Mouse (Mus musculus) CH12F3 (cell line): ENCODE measurements around the gene 1700029P11Rik.

ENCODE experiments used
- in situ Hi-C: fragments of 300-500 bp; cut with MboI; formaldehyde crosslinking; loops from 2 replicates; pipeline ENCODE4 v1.14.3; 2020; ENCODE audit warnings: low sequenced_read_pairs

The 1700029P11Rik gene

GRCm38 (mm10) chr15:82004257-82004656 lies 23.9 kb downstream of the 1700029P11Rik start:
- in situ Hi-C loops: no loop called here

DNA sequence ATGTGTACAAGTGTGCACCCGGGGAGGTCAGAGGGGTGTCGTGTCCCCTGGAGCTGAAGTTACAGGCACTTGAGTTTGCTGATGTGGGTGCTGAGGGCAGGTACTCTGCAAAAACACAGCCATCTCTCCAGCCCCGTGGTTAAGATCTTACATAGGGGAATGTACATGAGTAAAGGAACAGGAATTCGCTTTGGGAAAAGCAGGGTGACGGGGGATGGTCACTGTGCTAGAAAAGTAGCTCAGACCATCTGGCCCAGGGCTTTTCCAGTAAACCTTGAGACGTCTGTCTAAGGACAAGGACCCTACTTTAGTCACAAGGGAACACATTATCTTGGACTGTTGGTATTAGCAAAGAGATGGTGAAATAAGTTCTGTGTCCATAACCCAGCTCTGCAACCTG lies 31.6 kb downstream of the 1700029P11Rik start:
- in situ Hi-C loops: no loop called here

- in situ Hi-C loops: no loop called here
Observed at GRCm38 (mm10) chr15:82014745-82015391, 34.5 kb downstream of the 1700029P11Rik start.

DNA sequence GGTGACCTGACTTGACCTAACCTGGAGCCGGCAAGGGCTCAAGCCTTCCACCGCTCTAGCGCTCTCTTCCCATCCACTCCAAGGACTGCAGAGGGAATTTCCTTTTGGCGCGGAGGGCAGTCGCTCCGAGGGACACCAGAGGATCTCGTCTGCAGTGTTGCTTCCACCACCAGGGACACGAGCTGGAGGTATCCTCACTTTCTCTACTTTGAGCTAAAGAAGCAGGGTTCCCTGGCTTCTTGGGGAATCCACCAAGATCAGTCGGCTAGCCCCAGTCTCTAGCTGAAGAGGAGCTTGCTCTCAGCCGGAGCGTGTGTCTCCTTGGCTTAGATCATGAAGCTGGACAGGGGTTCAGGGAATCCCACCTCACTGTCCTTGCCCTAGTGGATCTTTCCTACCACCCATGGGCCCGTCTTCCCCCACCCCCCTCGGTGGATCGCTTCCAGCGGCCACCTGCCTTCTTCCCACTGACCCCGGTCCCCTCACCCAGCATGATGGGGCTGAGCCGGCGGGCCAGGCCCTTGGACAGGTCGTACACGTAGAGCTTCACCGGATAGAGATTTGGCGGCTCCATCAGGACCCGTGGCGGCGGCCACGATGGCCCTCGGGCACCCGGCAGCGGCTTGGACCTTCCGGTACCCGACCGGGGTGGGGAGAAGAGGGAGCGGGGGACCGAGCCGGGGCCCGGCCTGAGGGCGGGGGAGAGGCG lies 35.2 kb downstream of the 1700029P11Rik start:
- in situ Hi-C loops: no loop called here

GRCm38 (mm10) chr15:82016101-82016808 lies 35.9 kb downstream of the 1700029P11Rik start:
- in situ Hi-C loops: no loop called here

GRCm38 (mm10) chr15:82016830-82017229 lies 36.5 kb downstream of the 1700029P11Rik start:
- in situ Hi-C loops: no loop called here

GRCm38 (mm10) chr15:82017461-82017860 lies 37.1 kb downstream of the 1700029P11Rik start:
- in situ Hi-C loops: no loop called here

GRCm38 (mm10) chr15:82019288-82019687 lies 38.9 kb downstream of the 1700029P11Rik start:
- in situ Hi-C loops: no loop called here

GRCm38 (mm10) chr15:82022535-82023088 lies 42.3 kb downstream of the 1700029P11Rik start:
- in situ Hi-C loops: no loop called here

- in situ Hi-C loops: no loop called here
Observed at GRCm38 (mm10) chr15:82023965-82024635, 43.8 kb downstream of the 1700029P11Rik start.

DNA sequence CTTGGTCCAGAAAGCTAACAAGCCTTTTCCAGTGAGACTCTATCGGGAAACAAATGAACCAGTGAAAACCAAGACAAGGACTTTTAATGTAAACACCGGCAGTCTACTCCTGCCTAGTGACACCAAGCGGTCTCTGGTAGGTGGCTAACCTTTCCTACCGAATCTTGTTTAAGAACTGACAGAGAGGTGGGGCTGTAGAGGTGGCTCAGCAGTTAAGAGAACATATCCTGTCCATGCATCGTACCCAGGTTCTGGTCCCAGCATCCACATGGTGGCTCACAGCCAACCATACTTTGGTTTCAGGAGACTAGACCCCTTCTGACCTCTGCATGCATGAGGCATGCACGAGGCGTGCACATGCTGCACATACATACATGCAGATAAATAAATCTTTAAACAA lies 46.9 kb downstream of the 1700029P11Rik start:
- in situ Hi-C loops: no loop called here

GRCm38 (mm10) chr15:82027726-82028125 lies 47.4 kb downstream of the 1700029P11Rik start:
- in situ Hi-C loops: no loop called here
